Mouse (Mus musculus) heart, postnatal 0 days (tissue): ENCODE results near the gene Anapc4. TPM values are rescaled to one million over a fixed set of nuclear protein-coding genes. Genes with fewer than 3 reads are reported as not detected.
A peak's percentile ranks its signal among the peaks of the same experiment; 100 is the strongest.

Experiments used
- ATAC-seq: fragments of 200-750 bp; cut with Nextera tagmentation; 2 replicates; pipeline ENCODE4 v1.8.0; 2017; ENCODE audit warnings: low read depth, moderate number of reproducible peaks, moderate library complexity; ENCODE audit not compliant: insufficient read depth
- DNase-seq: peaks from one replicate; pipeline ENCODE4 v3.0.0-alpha.2; 2016; ENCODE audit warnings: low spot score
- H3K27ac ChIP-seq: fragments of 300-500 bp; sonication (generic); 2 replicates; pipeline ENCODE4 v1.5.1; 2014; ENCODE audit warnings: low read depth, mild to moderate bottlenecking
- H3K27me3 ChIP-seq: fragments of 300-500 bp; sonication (generic); 2 replicates; pipeline ENCODE4 v1.6.1; 2014; ENCODE audit warnings: low read length, mixed read lengths; ENCODE audit not compliant: control insufficient read depth, insufficient read depth
- H3K36me3 ChIP-seq: fragments of 300-500 bp; sonication (generic); replicated peaks from 2 replicates; pipeline ENCODE4 v1.6.1; 2014; ENCODE audit warnings: low read length, mixed read lengths; ENCODE audit not compliant: control insufficient read depth, insufficient read depth
- H3K4me1 ChIP-seq: fragments of 300-500 bp; sonication (generic); 2 replicates; pipeline ENCODE4 v1.6.1; 2014; ENCODE audit warnings: antibody characterized with exemption; ENCODE audit not compliant: control insufficient read depth, insufficient read depth
- H3K4me2 ChIP-seq: fragments of 300-500 bp; sonication (generic); 2 replicates; pipeline ENCODE4 v1.6.1; 2014; ENCODE audit warnings: low read depth, mild to moderate bottlenecking, low read length, moderate library complexity
- H3K4me3 ChIP-seq: fragments of 300-500 bp; sonication (generic); 2 replicates; pipeline ENCODE4 v1.5.1; 2014; ENCODE audit warnings: low read depth, low read length
- H3K9ac ChIP-seq: fragments of 300-500 bp; sonication (generic); replicated peaks from 2 replicates; pipeline ENCODE4 v1.6.1; 2014; ENCODE audit warnings: low read depth, low read length, mixed read lengths
- H3K9me3 ChIP-seq: fragments of 300-500 bp; sonication (generic); replicated peaks from 2 replicates; pipeline ENCODE4 v1.6.1; 2016; ENCODE audit warnings: low read length; ENCODE audit not compliant: control insufficient read depth
- CTCF ChIP-seq: IDR thresholded peaks from 2 replicates; pipeline ENCODE4 v1.5.1; 2016; ENCODE audit warnings: antibody characterized with exemption, control low read depth, low read depth
- EP300 ChIP-seq: IDR thresholded peaks from 2 replicates; pipeline ENCODE4 v1.6.1; 2016; ENCODE audit warnings: antibody characterized with exemption, low read depth
- WGBS: fragments of 180-500 bp; shearing (Covaris S2); extraction: QIAGEN DNeasy Blood & Tissue Kit; methylation state at CpG from one replicate; pipeline ENCODE4 v1.1.7; 2014; 5-methylcytosine and 5-hydroxymethylcytosine counted together
- polyA plus RNA-seq: library from polyadenylated mRNA; unstranded; fragments of >200 nt; fragmentation: Nextera tagmentation; extraction: Ambion mirVana; gene quantifications from 2 replicates; pipeline ENCODE4 v1.2.1, GENCODE M21; 2015
- total RNA-seq: library from RNA; depleted of rRNA; stranded (reverse); fragments of >200 nt; gene quantifications from 2 replicates; pipeline ENCODE4 v1.2.3, GENCODE M21; 2014; ENCODE audit warnings: low replicate concordance; rRNA removed

Gene Anapc4
- total RNA-seq (26.9 and 33.7 TPM in 2 replicates), polyA plus RNA-seq (48.7 and 52.5 TPM in 2 replicates)

DNA sequence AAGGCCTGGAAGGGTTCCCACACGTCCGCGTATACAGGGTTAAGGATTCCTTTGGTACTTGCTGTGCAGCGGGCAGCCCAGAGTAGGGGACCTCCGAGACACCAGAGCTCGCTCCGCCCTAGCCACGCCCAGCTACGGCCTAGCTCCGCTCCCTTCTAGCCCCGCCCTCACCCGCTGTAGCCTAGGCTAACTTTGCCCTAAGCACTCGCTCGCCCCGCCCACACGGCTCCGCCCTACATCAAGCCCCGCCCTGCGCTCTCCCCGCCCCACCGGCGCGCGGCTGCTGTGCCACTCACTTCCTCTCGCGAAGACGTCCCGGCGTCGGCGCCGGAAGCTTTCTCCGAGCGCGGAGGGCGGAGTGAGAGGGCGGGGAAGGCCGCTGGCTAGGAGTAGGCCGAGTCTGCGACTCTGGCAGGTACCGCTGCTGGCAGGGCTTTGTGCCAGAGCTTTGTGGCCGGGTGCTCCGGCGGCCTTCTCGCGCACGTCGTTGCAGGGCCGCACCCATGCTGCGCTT is at the start of gene Anapc4:
TSS of gene Anapc4 (plus strand) at position 252 of the 514 bp plus-strand sequence.
- TF ChIP-seq EP300 (no peak), CTCF (no peak)

DNA sequence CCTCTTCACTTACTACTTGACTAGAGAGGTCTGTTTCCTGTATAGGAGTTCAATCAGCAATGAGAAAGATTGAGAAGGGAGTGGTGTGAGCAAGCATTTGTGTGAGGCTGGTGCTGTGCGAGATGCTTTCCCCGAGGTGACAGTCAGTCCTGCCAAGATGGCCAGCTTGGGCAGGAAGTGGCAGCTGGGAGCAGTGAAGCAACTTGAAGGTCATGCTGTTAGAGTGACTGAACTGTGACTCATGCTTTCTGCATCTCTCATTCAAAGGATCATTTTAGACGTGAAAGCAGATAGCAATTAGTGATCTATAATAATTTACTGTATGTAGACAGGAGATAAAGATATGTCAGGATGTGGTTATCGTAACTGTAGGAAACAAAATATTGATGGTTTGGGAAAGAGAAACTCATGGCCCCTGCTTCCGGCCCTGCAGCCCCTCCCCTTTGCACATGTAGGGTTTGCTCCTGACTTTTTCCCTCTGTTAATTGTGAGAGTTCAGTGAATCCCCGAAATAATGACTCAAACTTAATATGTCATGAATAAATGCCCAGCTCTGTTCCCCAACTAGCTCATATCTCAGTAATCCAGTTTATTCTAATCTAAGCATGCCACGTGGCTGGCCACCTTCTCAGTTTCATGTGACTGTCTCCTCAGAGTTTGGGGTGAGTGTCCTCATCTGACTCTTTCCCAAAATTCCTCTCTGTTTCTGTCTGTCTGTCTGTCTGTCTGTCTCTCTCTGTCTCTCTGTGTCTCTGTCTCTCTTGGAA is 47.1 kb upstream of the Anapc4 start:
- Histone ChIP-seq H3K4me1 (peaks cover 6% of the 10 kb centered on the region; the same call in 1 of the 2 replicates), H3K9me3 (no peaks in the 10 kb centered on the region), H3K27ac (no peak overlapping the region), H3K4me2 (no peak overlapping the region), H3K4me3 (no peak overlapping the region), H3K27me3 (no peaks in the 10 kb centered on the region), H3K36me3 (peaks cover 32% of the 10 kb centered on the region), H3K9ac (no peak overlapping the region)
- DNase-seq (no peak), ATAC-seq (no peak)
- 68% methylated on average over 7 of the region's 7 CpGs for WGBS
- no peak for TF ChIP-seq CTCF
- no peak for TF ChIP-seq EP300

More for the DNA sequence above, at the start of gene Anapc4:
- ATAC-seq (peak; percentile 99), DNase-seq (peak; percentile 99)
- peak within 1 kb of the TSS; percentile 74 for H3K4me3 ChIP-seq
- WGBS = under 1% methylated on average over 50 of the region's 50 CpGs
- no peaks in the 10 kb centered on the region for H3K9me3 ChIP-seq
- no peaks in the 10 kb centered on the region for H3K27me3 ChIP-seq
- H3K9ac ChIP-seq = peak within 1 kb of the TSS; percentile 84
- H3K4me2 ChIP-seq = peak within 1 kb of the TSS; percentile 62
- H3K36me3 ChIP-seq = peaks cover 28% of the 10 kb centered on the region
- peak within 1 kb of the TSS; percentile 92 for H3K27ac ChIP-seq
- peaks cover 7% of the 10 kb centered on the region; the same call in 1 of the 2 replicates for H3K4me1 ChIP-seq

DNA sequence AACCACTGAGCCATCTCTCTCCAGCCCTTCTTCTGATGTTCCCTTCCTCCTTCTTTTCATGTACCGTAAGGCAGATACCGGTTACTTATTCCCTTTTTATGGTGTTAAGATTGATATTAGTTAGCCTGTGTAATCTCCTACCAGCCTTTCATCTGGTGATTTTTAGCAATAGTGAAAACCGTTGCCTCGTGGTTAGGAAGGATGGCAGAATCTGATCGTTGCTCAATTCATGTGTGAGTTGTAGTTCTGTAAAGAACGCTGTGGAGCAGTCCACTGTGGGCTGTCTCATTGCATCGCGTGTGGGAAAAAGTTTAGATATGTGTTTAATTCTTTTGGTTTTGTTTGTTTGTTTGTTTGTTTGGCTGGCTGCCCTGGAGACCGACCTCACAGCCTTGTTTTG is 40.6 kb upstream of the Anapc4 start:
- Histone ChIP-seq H3K4me1 (no peaks in the 10 kb centered on the region), H3K9ac (no peak overlapping the region), H3K36me3 (peaks cover 31% of the 10 kb centered on the region), H3K27me3 (no peaks in the 10 kb centered on the region), H3K9me3 (no peaks in the 10 kb centered on the region), H3K4me2 (no peak overlapping the region), H3K27ac (no peak overlapping the region), H3K4me3 (no peak overlapping the region)
- WGBS = 90% methylated on average over 9 of the region's 9 CpGs
- ATAC-seq (no peak), DNase-seq (no peak)
- TF ChIP-seq EP300 = no peak

DNA sequence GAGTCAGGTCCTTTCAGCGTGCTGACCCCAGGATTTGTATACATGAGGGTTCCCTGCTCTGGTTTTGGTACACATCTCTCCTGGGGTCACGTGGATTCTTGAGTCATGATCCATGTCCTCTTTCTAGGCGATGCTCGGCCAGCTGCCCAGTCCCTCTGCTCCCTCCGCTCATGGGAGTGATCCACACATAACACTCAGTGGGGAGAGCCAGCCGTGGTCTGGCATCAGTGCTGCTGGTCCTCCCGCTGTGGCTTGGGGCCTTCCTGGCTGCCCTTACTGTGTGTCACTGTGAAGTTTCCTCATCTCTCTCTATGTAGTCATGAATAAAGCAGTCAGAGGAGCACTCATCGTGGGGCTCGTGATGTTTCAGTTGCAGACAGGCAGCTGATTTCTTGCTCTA is 39.7 kb upstream of the Anapc4 start:
- 88% methylated on average over 9 of the region's 9 CpGs for WGBS

DNA sequence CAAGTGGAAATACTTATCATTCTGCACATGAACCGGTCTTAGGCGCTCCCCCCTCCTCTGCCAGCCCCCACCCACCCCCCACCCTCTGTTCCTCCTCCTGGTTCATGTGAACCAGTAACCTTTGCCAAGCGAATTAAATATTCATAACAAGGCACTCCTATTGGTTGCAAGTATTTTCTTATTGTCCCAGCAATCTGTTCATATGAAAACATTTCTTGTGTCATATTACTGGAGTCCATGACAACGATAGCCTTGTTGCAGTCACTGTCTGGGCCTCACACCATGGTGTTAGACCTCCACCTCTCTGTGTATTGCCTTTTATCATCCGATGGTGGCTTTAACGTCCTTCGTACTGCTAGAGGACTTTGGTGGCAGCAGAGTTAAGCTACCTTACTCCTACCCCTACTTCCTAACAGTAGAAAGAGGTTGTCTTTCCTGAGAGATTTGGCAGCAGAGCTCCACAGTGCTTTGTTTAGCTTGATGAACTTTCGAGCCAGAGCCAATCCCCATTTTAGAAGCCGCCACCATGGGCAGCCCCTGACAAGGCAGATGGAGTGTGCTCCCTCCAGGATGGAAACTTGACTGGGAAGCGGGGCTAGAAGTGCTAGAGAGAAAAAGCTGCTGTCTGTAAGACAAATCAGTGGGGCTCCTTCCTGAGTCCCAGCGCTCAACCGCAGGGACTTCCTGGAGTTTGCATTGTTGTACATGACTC is 34.4 kb upstream of the Anapc4 start:
- H3K9ac ChIP-seq = no peak overlapping the region
- no peaks in the 10 kb centered on the region for H3K9me3 ChIP-seq
- H3K4me2 ChIP-seq = no peak overlapping the region
- no peaks in the 10 kb centered on the region for H3K27me3 ChIP-seq
- H3K4me3 ChIP-seq = no peak overlapping the region
- H3K4me1 ChIP-seq = no peaks in the 10 kb centered on the region
- no peak overlapping the region for H3K27ac ChIP-seq
- peaks cover 32% of the 10 kb centered on the region for H3K36me3 ChIP-seq
- ATAC-seq (no peak), DNase-seq (no peak)
- 87% methylated on average over 12 of the region's 12 CpGs for WGBS
- TF ChIP-seq EP300 (no peak), CTCF (no peak)

More for the DNA sequence above, 39.7 kb upstream of the Anapc4 start:
- Histone ChIP-seq H3K4me3 (no peak overlapping the region), H3K27me3 (no peaks in the 10 kb centered on the region), H3K27ac (no peak overlapping the region), H3K9me3 (no peaks in the 10 kb centered on the region), H3K9ac (no peak overlapping the region), H3K36me3 (peaks cover 27% of the 10 kb centered on the region), H3K4me1 (no peaks in the 10 kb centered on the region), H3K4me2 (no peak overlapping the region)
- ATAC-seq (no peak), DNase-seq (no peak)
- no peak for TF ChIP-seq CTCF
- no peak for TF ChIP-seq EP300
